Mouse (Mus musculus) ZHBTc4 (cell line): ENCODE measurements around the gene Glg1.
"Not testable (repeated sequence)": the region's sequence is repeated elsewhere in the genome, so short reads cannot be mapped to it uniquely, and the experiment has no call there.

Experiments used
- DNase-seq: peaks from one replicate; pipeline ENCODE4 v3.0.0-alpha.2; 2011; ENCODE audit warnings: low read depth, low spot score

Gene Glg1

GRCm38 (mm10) chr8:111258631-111259407 lies at the start of gene Glg1:
Gene Glg1, minus strand, starts transcription at chr8:111259216.
- peak; percentile 96 for DNase-seq

- DNase-seq: no peak
These were observed 46.2 kb upstream of the Glg1 start for GRCm38 (mm10) chr8:111305031-111305730.

- no peak for DNase-seq
These were observed 45.3 kb upstream of the Glg1 start for GRCm38 (mm10) chr8:111304359-111304758.

GRCm38 (mm10) chr8:111303076-111303803 lies 44.2 kb upstream of the Glg1 start:
- peak; percentile 55 for DNase-seq

- peak; percentile 49 for DNase-seq
These were observed 41.9 kb upstream of the Glg1 start for GRCm38 (mm10) chr8:111300597-111301546.

- DNase-seq: peak; percentile 100
These were observed 41.0 kb upstream of the Glg1 start, which contains the start of gene Rfwd3 for GRCm38 (mm10) chr8:111299821-111300568. Gene Rfwd3, minus strand, starts transcription at chr8:111300222.

- peak; percentile 76 for DNase-seq
These were observed 40.4 kb upstream of the Glg1 start for GRCm38 (mm10) chr8:111299363-111299820.

- DNase-seq: no peak
These were observed 39.0 kb upstream of the Glg1 start for GRCm38 (mm10) chr8:111298011-111298410.

- DNase-seq: no peak
These were observed 32.7 kb upstream of the Glg1 start for GRCm38 (mm10) chr8:111291733-111292132.

GRCm38 (mm10) chr8:111290586-111290985 lies 31.6 kb upstream of the Glg1 start:
- DNase-seq: no peak

- DNase-seq: no peak
These were observed 26.6 kb upstream of the Glg1 start for GRCm38 (mm10) chr8:111285603-111286002.

- no peak for DNase-seq
These were observed 23.1 kb upstream of the Glg1 start for GRCm38 (mm10) chr8:111282093-111282492.

- DNase-seq: peak; percentile 26
These were observed 9.3 kb upstream of the Glg1 start for GRCm38 (mm10) chr8:111268277-111268676.

GRCm38 (mm10) chr8:111266161-111266560 lies 7.1 kb upstream of the Glg1 start:
- DNase-seq: not testable (repeated sequence)

- DNase-seq: no peak
These were observed 5.7 kb upstream of the Glg1 start for GRCm38 (mm10) chr8:111264693-111265220.

GRCm38 (mm10) chr8:111261981-111262381 lies 3.0 kb upstream of the Glg1 start:
- DNase-seq: no peak

GRCm38 (mm10) chr8:111260251-111260650 lies 1.2 kb upstream of the Glg1 start:
- no peak for DNase-seq

- DNase-seq: no peak
These were observed 359 bp upstream of the Glg1 start for GRCm38 (mm10) chr8:111259408-111259741.

GRCm38 (mm10) chr8:111258010-111258630 lies 896 bp downstream of the Glg1 start:
- DNase-seq: no peak
